Mouse (Mus musculus): ENCODE results near the gene Napb. TPM values are rescaled to one million over a fixed set of nuclear protein-coding genes. Genes with fewer than 3 reads are reported as not detected.
"Not testable (repeated sequence)": the region's sequence is repeated elsewhere in the genome, so short reads cannot be mapped to it uniquely, and the experiment has no call there.

Napb gene
- total RNA-seq (2021), result 1 to 10 TPM; 1.1 to 1.2 TPM

GRCm38 (mm10) chr2:148732327-148733000 lies at the start of gene Napb:
Gene Napb, minus strand, starts transcription at chr2:148732467.
- peak; percentile 88 to 89 for DNase-seq
- intact Hi-C loops (cut with DNase I), result no loop called here

GRCm38 (mm10) chr2:148781709-148782108 lies 49.4 kb upstream of the Napb start, which contains the start of gene 8030411F24Rik:
Gene 8030411F24Rik, plus strand, starts transcription at chr2:148782009.
- no peak for DNase-seq
- intact Hi-C loops (cut with DNase I), result no loop called here

- intact Hi-C loops (cut with DNase I); DNase-seq: not testable (repeated sequence)
Observed at GRCm38 (mm10) chr2:148771397-148771796, 39.1 kb upstream of the Napb start, which contains the start of gene Cst11. Gene Cst11, minus strand, starts transcription at chr2:148771497.

GRCm38 (mm10) chr2:148763648-148764388 lies 31.6 kb upstream of the Napb start:
- intact Hi-C loops (cut with DNase I), result no loop called here
- no peak for DNase-seq

- intact Hi-C loops (cut with DNase I), result loop anchor here (5.0 kb wide), 1 partner anchor 98 kb away; no protein-coding TSS in a partner anchor
- no peak for DNase-seq
Observed at GRCm38 (mm10) chr2:148754310-148754846, 22.1 kb upstream of the Napb start.

- intact Hi-C loops (cut with DNase I), result loop anchor here (1.0 to 5.0 kb wide), 2 partner anchors 100 to 150 kb away; no protein-coding TSS in a partner anchor
- DNase-seq, result peak; percentile 73 to 78
Observed at GRCm38 (mm10) chr2:148751893-148752813, 19.9 kb upstream of the Napb start.

- intact Hi-C loops (cut with DNase I), result loop anchor here (5.0 kb wide), 1 partner anchor 102 kb away; no protein-coding TSS in a partner anchor
- DNase-seq, result no peak
Observed at GRCm38 (mm10) chr2:148750058-148750457, 17.8 kb upstream of the Napb start, which contains the start of gene Cstl1. Gene Cstl1, plus strand, starts transcription at chr2:148750358.

GRCm38 (mm10) chr2:148743846-148744407 lies 11.7 kb upstream of the Napb start:
- no peak for DNase-seq
- intact Hi-C loops (cut with DNase I), result no loop called here

GRCm38 (mm10) chr2:148743001-148743400 lies 10.7 kb upstream of the Napb start:
- intact Hi-C loops (cut with DNase I), result no loop called here
- DNase-seq, result no peak

- DNase-seq, result peak in 1 of 2 experiments; percentile 27
- intact Hi-C loops (cut with DNase I), result no loop called here
Observed at GRCm38 (mm10) chr2:148731614-148732326, 497 bp downstream of the Napb start.

- intact Hi-C loops (cut with DNase I), result no loop called here
- DNase-seq, result no peak
Observed at GRCm38 (mm10) chr2:148719271-148719995, 12.8 kb downstream of the Napb start.

GRCm38 (mm10) chr2:148717072-148717471 lies 15.2 kb downstream of the Napb start:
- DNase-seq, result no peak
- intact Hi-C loops (cut with DNase I), result no loop called here

- no peak for DNase-seq
- intact Hi-C loops (cut with DNase I), result no loop called here
Observed at GRCm38 (mm10) chr2:148712326-148712725, 19.9 kb downstream of the Napb start.

- no peak for DNase-seq
Observed at GRCm38 (mm10) chr2:148707202-148707530, 25.1 kb downstream of the Napb start.

GRCm38 (mm10) chr2:148706409-148707201 lies 25.7 kb downstream of the Napb start:
- DNase-seq, result no peak
- intact Hi-C loops (cut with DNase I), result no loop called here

More at GRCm38 (mm10) chr2:148707202-148707530, 25.1 kb downstream of the Napb start:
- intact Hi-C loops (cut with DNase I), result no loop called here

GRCm38 (mm10) chr2:148698571-148698970 lies 33.7 kb downstream of the Napb start:
- no peak for DNase-seq
- intact Hi-C loops (cut with DNase I), result no loop called here

- intact Hi-C loops (cut with DNase I), result no loop called here
- DNase-seq, result no peak
Observed at GRCm38 (mm10) chr2:148690781-148691180, 41.5 kb downstream of the Napb start.

GRCm38 (mm10) chr2:148690291-148690690 lies 42.0 kb downstream of the Napb start:
- no peak for DNase-seq
- intact Hi-C loops (cut with DNase I), result no loop called here

All from heart, postnatal 36 days (tissue).